Mouse (Mus musculus): ENCODE measurements at regions not wholly inside any gene's neighbourhood (a gene's known extent, or its start where the extent isn't known, plus 50 kb on each side); places are given as distances from the start of the nearest gene placed in this dataset.
"Not testable (repeated sequence)": the region's sequence is repeated elsewhere in the genome, so short reads cannot be mapped to it uniquely, and the experiment has no call there.

DNA sequence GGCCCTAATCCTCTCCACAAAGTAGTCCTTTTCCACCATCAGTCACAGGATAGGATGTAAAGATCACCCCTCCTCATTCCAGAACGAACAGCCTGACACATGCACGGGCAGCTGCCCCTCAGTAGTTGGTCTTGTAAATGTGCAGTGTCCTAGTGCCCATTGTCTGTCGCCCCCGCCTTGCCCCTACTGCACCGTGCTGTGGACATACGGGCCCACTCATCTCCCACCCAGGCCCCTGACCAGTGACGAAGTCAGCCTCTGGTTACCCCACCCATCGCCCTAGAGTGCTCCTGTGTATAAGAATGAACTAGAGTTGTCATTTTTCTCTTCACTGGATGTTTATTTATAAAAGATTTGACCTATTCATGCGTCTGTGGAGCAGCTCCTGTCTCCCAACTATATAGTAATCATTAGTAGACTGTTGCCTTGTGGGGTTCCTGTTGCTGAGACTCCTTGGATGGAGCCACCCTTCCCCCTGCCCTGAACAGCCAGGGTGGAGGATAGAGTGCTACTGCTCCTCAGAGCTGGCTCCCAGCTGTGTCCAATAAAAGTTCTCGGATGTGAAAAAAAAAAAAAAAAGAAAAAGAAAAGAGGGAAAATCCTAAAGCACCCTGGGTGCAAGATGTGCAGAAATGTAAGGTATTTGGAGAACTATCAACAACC lies 64.0 kb upstream of the Trim24 start:
- ATAC-seq (ENCODE audit: insufficient number of reproducible peaks, low FRiP score, low TSS enrichment) = not testable (repeated sequence)

DNA sequence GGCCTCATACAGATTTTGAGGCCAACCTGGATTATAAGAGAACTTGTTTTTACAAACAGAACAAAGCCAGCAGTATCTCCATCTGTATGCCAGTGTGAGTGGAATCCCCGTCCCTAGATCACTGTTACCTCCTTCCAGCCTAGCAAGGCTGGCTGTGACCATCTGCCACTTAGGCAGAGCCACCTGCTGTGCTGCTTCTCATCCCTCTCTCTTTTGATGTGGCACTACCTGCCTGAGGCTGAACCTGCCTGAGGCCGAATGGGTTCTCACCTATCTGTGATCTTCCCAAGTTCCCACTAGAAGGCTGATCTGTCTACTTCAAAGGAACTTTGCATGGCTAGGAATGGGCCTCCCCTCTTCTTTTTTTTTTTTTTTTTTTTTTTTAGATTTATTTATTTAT lies 55.4 kb upstream of the Trim24 start:
- ATAC-seq (ENCODE audit: insufficient number of reproducible peaks, low FRiP score, low TSS enrichment) = not testable (repeated sequence)
